Mouse (Mus musculus) urinary bladder, postnatal 0 days (tissue): ENCODE measurements around the gene Serpina3k. TPM values are rescaled to one million over a fixed set of nuclear protein-coding genes. Genes with fewer than 3 reads are reported as not detected.

Source experiments
- polyA plus RNA-seq: library from polyadenylated mRNA; unstranded; fragments of >200 nt; fragmentation: Nextera tagmentation; extraction: Ambion mirVana; gene quantifications from 2 replicates; pipeline ENCODE4 v1.2.1, GENCODE M21; 2015

Gene Serpina3k
- 0.13 and 0.39 TPM in 2 replicates for polyA plus RNA-seq

GRCm38 (mm10) chr12:104338226-104338625 is at the start of gene Serpina3k, which contains the start of gene Serpina3m:
Serpina3k (plus strand) TSS chr12:104338486.
Serpina3m (plus strand) TSS chr12:104338486.

GRCm38 (mm10) chr12:104314253-104314652 is 24.0 kb upstream of the Serpina3k start, which contains the start of gene Serpina3j:
Serpina3j (plus strand) TSS chr12:104314553.

Other genes with a start within 250 kb of the Serpina3k start
- gene Serpina5, start 237.4 kb upstream of the Serpina3k start, polyA plus RNA-seq, result not detected in 2 replicates
- not detected in 2 replicates for gene Serpina3a, start 225.8 kb upstream of the Serpina3k start, polyA plus RNA-seq
- gene Serpina3b, start 210.5 kb upstream of the Serpina3k start, polyA plus RNA-seq, result not detected in 2 replicates
- gene Serpina3c, start 184.6 kb upstream of the Serpina3k start, polyA plus RNA-seq, result 1.2 and 1.8 TPM in 2 replicates
- gene Serpina3f, start 123.9 kb upstream of the Serpina3k start, polyA plus RNA-seq, result 0.08 and 0.18 TPM in 2 replicates
- 27.3 and 28.6 TPM in 2 replicates for gene Serpina3g, start 102.2 kb upstream of the Serpina3k start, polyA plus RNA-seq
- gene Serpina3i, start 75.4 kb upstream of the Serpina3k start, polyA plus RNA-seq, result 0.23 and 0.39 TPM in 2 replicates
- gene Serpina3j, start 23.9 kb upstream of the Serpina3k start, polyA plus RNA-seq, result 0.06 TPM in 1 of 2 replicates, not detected in the other
- 0.94 and 2.6 TPM in 2 replicates for gene Serpina3m, start within 50 bp of the Serpina3k start, polyA plus RNA-seq
- 40.7 and 68.0 TPM in 2 replicates for gene Serpina3n, start 68.2 kb downstream of the Serpina3k start, polyA plus RNA-seq
- not detected in 2 replicates for gene Gsc, start 134.8 kb downstream of the Serpina3k start, polyA plus RNA-seq